Mouse (Mus musculus) lung, adult 2 months (tissue): ENCODE results near the gene Col8a1.

ENCODE experiments used
- CTCF ChIP-seq: fragments of 200-500 bp; IDR thresholded peaks from 2 replicates; pipeline ENCODE4 v1.5.1; 2011; ENCODE audit warnings: mild to moderate bottlenecking, low read length, control low read depth; ENCODE audit not compliant: insufficient read depth
- POLR2A ChIP-seq: fragments of 200-500 bp; IDR thresholded peaks from 2 replicates; pipeline ENCODE4 v1.6.1; 2011; ENCODE audit warnings: low read depth, mild to moderate bottlenecking, control low read depth, low read length, borderline replicate concordance; ENCODE audit errors: extremely low read depth

DNA sequence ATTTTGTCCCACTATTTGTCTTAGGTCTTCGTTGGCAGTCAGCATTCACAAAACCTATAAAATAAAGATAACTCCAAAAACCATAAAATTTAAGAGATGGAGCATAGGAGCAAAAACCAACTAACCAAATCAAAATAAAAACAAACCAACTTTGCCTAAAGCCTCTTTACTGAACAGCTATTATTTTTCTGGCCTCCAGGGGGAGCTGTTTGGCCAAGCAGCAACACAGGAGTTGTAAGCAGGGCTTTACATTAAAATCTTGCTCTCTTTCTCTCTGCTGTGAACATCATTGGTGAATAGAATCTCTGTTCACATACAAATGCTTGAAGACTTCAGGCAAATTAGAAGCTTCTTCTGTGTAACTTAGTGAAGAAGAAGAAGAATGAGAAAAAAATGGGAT is 142.8 kb downstream of the Col8a1 start:
- TF ChIP-seq CTCF (peak; percentile 61), POLR2A (no peak)
